20 mouse cellular contexts compared by ENCODE assay signal in the genomic region with DNA sequence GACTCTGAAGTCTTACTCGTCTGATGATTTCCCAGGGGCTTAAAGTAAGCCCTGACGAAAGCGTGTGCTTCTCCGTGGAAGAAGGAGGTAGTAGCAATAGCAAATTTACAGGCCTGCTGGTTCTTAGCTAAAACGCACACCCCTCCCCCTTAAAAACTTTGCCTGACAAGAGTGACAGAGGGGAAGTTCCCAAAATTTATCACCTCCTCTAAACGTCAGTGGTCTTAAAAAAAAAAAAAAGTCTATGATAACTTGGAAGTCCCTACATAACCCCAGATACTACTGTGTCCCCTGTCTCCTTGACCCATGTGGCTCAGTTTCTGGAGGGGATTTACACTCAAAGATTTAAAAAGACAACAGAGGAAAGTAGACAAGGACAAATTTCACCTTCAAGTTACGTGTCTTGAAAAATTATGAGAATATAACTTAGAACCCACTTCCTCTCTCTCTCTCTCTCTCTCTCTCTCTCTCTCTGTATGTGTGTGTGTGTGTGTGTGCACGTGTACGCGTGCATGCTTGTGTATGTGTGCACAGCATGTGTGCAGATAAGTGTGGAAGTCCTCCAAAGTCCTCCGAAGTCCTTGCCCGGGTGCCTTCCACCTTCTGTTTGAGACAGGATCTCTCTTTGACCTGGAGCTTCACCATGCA.
DNase-seq lines count a peak whose midpoint lies in the region; ATAC-seq lines count a peak whose summit lies in the region.
"Had no signal": no experiment of that assay in that cellular context is flagged by ENCODE, and none has a peak within 500 bp of the region (broad histone marks: within the 10 kb centered on the region; RNA-seq: fewer than 3 reads in every experiment).

No protein-coding gene starts in this region.

- no peak overlapping the region for H3K27ac ChIP-seq in kidney, embryonic 16.5 days (ENCODE audit: low read length)
- H3K27ac ChIP-seq: embryonic facial prominence, embryonic 13.5 days; forebrain, embryonic 12.5 days; hindbrain, embryonic 14.5 days had no signal

- WGBS in kidney, embryonic 16.5 days, result 74% methylated on average over 12 of the region's 12 CpGs

- H3K27me3 ChIP-seq in kidney, embryonic 16.5 days (ENCODE audit: insufficient read depth, low read length), result no peaks in the 10 kb centered on the region
- H3K27me3 ChIP-seq: embryonic facial prominence, embryonic 13.5 days; heart, embryonic 12.5 days; Patski had no signal

- H3K9ac ChIP-seq in kidney, embryonic 16.5 days (replicated peaks; ENCODE audit: low read length), result no peak overlapping the region
- H3K9ac ChIP-seq: embryonic facial prominence, embryonic 13.5 days; forebrain, embryonic 12.5 days; heart, embryonic 12.5 days; hindbrain, embryonic 14.5 days had no signal

- DNase-seq in thymus, postnatal 0 days (ENCODE audit: low spot score), result peak; percentile 7
- no peak for DNase-seq in thymus, postnatal 10 days (ENCODE audit: low spot score in 2 of 2)
- DNase-seq in c-Kit-positive CD71-negative TER-119-negative erythroid progenitor cells, embryonic 14.5 days (ENCODE audit: low read depth), result peak; percentile 50
- DNase-seq in induced T-regulatory cell, adult 2 months (ENCODE audit: low read depth), result peak; percentile 5
- no peak for DNase-seq in right cerebral cortex, postnatal 14 days
- DNase-seq in right cerebral cortex, postnatal 25 days, result no peak
- DNase-seq: adrenal gland, postnatal 14 days; cerebellum, adult 9-10 months; cerebellum, postnatal 25 days; gastrocnemius, postnatal 10 days had no signal

- no peaks in the 10 kb centered on the region for H3K36me3 ChIP-seq in kidney, embryonic 16.5 days (ENCODE audit: insufficient read depth, low read length)
- H3K36me3 ChIP-seq: embryonic facial prominence, embryonic 13.5 days; forebrain, embryonic 12.5 days; G1E; heart, embryonic 12.5 days had no signal

- no peaks in the 10 kb centered on the region for H3K9me3 ChIP-seq in kidney, embryonic 16.5 days (ENCODE audit: low read length)
- H3K9me3 ChIP-seq: embryonic facial prominence, embryonic 13.5 days; forebrain, embryonic 12.5 days; G1E; heart, embryonic 12.5 days had no signal

- ATAC-seq in kidney, embryonic 16.5 days (ENCODE audit: low FRiP score, low TSS enrichment), result no peak
- ATAC-seq: activated CD4-positive, CD25-positive, alpha-beta regulatory T cell, adult 4 months; forebrain, embryonic 16.5 days; intestine, embryonic 16.5 days; Patski had no signal

- H3K4me3 ChIP-seq in kidney, embryonic 16.5 days (ENCODE audit: low read length), result no peak overlapping the region
- H3K4me3 ChIP-seq: embryonic facial prominence, embryonic 13.5 days; forebrain, embryonic 12.5 days; heart, embryonic 12.5 days had no signal

- H3K4me2 ChIP-seq in kidney, embryonic 16.5 days (replicated peaks; ENCODE audit: low read depth, low read length), result no peak overlapping the region
- H3K4me2 ChIP-seq: embryonic facial prominence, embryonic 13.5 days; forebrain, embryonic 12.5 days; heart, embryonic 12.5 days; hindbrain, embryonic 14.5 days had no signal

- no peaks in the 10 kb centered on the region for H3K4me1 ChIP-seq in kidney, embryonic 16.5 days (ENCODE audit: insufficient read depth, low read length)

Comparison
In these comparisons a context has a peak if more than half of its experiments do, and no peak if none do; other contexts are left out.
1. DNase-seq: peak in thymus, postnatal 0 days (single experiment), c-Kit-positive CD71-negative TER-119-negative erythroid progenitor cells, embryonic 14.5 days (single experiment) and induced T-regulatory cell, adult 2 months (single experiment); none in thymus, postnatal 10 days (0 of 2), right cerebral cortex, postnatal 14 days (single experiment) and right cerebral cortex, postnatal 25 days (single experiment).